10 mouse cellular contexts compared by ENCODE assay signal in the genomic region with DNA sequence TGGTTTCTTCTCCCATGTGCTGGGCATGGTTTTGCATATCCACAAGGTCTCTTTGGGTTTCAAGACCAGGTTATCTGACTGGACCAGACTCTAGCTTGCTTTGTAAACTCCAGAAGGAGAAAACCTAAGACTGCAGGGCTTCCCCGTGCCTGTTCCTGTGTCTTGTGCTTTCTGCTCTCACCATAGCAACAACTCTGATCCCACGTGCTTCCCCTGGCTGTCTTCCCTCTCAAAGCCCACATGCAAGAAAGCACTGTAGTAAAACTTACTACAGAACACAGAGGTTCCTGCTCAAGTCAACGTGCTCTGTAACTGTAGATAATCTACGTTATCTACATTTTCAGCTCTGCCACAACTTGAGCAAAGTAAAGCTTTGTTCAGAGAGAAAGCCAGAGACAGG. TPM values are rescaled to one million over a fixed set of nuclear protein-coding genes. Genes with fewer than 3 reads are reported as not detected.
DNase-seq lines count a peak whose midpoint lies in the region; ATAC-seq and TF ChIP-seq lines count a peak whose summit lies in the region.
"Had no signal": no experiment of that assay in that cellular context is flagged by ENCODE, and none has a peak within 500 bp of the region (broad histone marks: within the 10 kb centered on the region; RNA-seq: fewer than 3 reads in every experiment).

No protein-coding gene starts in this region.

- H3K4me2 ChIP-seq in liver, embryonic 12.5 days: no peak overlapping the region
- H3K4me2 ChIP-seq: hindbrain, embryonic 15.5 days; lung, embryonic 15.5 days had no signal

- WGBS in kidney, adult 2 months: 57% methylated on average over 4 of the region's 4 CpGs
- WGBS in thymus, adult 2 months: 7% methylated on average over 4 of the region's 4 CpGs
- 24% methylated on average over 4 of the region's 4 CpGs for WGBS in liver, embryonic 12.5 days (ENCODE audit: insufficient replicate concordance)

- no peak for TF ChIP-seq POLR2A in kidney, adult 2 months (IDR thresholded peaks at IDR 0.05; ENCODE audit: low read depth, low read length)
- no peak for TF ChIP-seq POLR2A in thymus, adult 2 months (IDR thresholded peaks at IDR 0.05; ENCODE audit: control insufficient read depth, extremely low read depth, insufficient read depth, low read length, poor library complexity)

- peaks cover 4% of the 10 kb centered on the region; the same call in 1 of the 2 replicates for H3K4me1 ChIP-seq in kidney, adult 2 months (ENCODE audit: control insufficient read depth, insufficient read depth, low read length)
- H3K4me1 ChIP-seq in thymus, adult 2 months (replicated peaks; ENCODE audit: control insufficient read depth, insufficient read depth, low read length): peaks cover 35% of the 10 kb centered on the region
- H3K4me1 ChIP-seq in liver, embryonic 12.5 days: peaks cover 16% of the 10 kb centered on the region; the same call in 1 of the 2 replicates

- ATAC-seq in liver, embryonic 12.5 days: no peak

- H3K27me3 ChIP-seq in kidney, adult 2 months (replicated peaks; ENCODE audit: control insufficient read depth, insufficient read depth, low read length): no peaks in the 10 kb centered on the region; the same call in 1 of the 2 replicates
- no peaks in the 10 kb centered on the region for H3K27me3 ChIP-seq in thymus, adult 2 months (ENCODE audit: control insufficient read depth, insufficient read depth, low read length)
- H3K27me3 ChIP-seq in liver, embryonic 12.5 days (replicated peaks): no peaks in the 10 kb centered on the region
- H3K27me3 ChIP-seq: hindbrain, embryonic 15.5 days had no signal

- no peak overlapping the region for H3K4me3 ChIP-seq in kidney, adult 2 months (ENCODE audit: insufficient read depth, low read depth, low read length)
- H3K4me3 ChIP-seq in thymus, adult 2 months (ENCODE audit: control insufficient read depth, insufficient read depth, low read length): no peak overlapping the region
- H3K4me3 ChIP-seq in liver, embryonic 12.5 days: no peak overlapping the region
- H3K4me3 ChIP-seq: hindbrain, embryonic 15.5 days; lung, embryonic 15.5 days had no signal

- H3K36me3 ChIP-seq in kidney, adult 2 months (ENCODE audit: control insufficient read depth, insufficient read depth, low read length): no peaks in the 10 kb centered on the region
- H3K36me3 ChIP-seq in thymus, adult 2 months (ENCODE audit: control insufficient read depth, insufficient read depth, low read length): no peaks in the 10 kb centered on the region
- no peaks in the 10 kb centered on the region for H3K36me3 ChIP-seq in liver, embryonic 12.5 days
- H3K36me3 ChIP-seq: hindbrain, embryonic 15.5 days; lung, embryonic 15.5 days had no signal

- TF ChIP-seq CTCF in kidney, adult 2 months (conservative IDR thresholded peaks at IDR 0.05; ENCODE audit: insufficient read depth, insufficient read length, low read depth, low read length): no peak
- TF ChIP-seq CTCF in thymus, adult 2 months (IDR thresholded peaks at IDR 0.05; ENCODE audit: borderline replicate concordance, control insufficient read depth, extremely low read depth, insufficient read depth, low read length, poor library complexity): no peak

- H3K9me3 ChIP-seq in liver, embryonic 12.5 days (replicated peaks): no peaks in the 10 kb centered on the region
- H3K9me3 ChIP-seq: hindbrain, embryonic 15.5 days; lung, embryonic 15.5 days had no signal

- peak; percentile 6 for DNase-seq in kidney, adult 2 months
- no peak for DNase-seq in kidney, postnatal 14 days
- peak; percentile 61 to 74 for DNase-seq in frontal cortex, adult 2 months (ENCODE audit: extremely low spot score in 1 of 2, low spot score in 1 of 2)
- peak; percentile 50 to 66 for DNase-seq in left cerebral cortex, adult 18-20 months (ENCODE audit: low spot score in 2 of 2)
- DNase-seq in thymus, adult 2 months: peak; percentile 55
- DNase-seq in gastrocnemius, adult 8-10 months (ENCODE audit: low spot score in 2 of 2): no peak
- no peak for DNase-seq in yolk sac, embryonic 10.5 days (ENCODE audit: low spot score)

- H3K9ac ChIP-seq in liver, embryonic 12.5 days: no peak overlapping the region
- H3K9ac ChIP-seq: hindbrain, embryonic 15.5 days; lung, embryonic 15.5 days had no signal

- no peak overlapping the region for H3K27ac ChIP-seq in kidney, adult 2 months (ENCODE audit: insufficient read depth, low read depth, low read length)
- no peak overlapping the region for H3K27ac ChIP-seq in thymus, adult 2 months (ENCODE audit: control insufficient read depth, insufficient read depth, low read length)
- H3K27ac ChIP-seq in liver, embryonic 12.5 days: no peak overlapping the region
- H3K27ac ChIP-seq: hindbrain, embryonic 15.5 days; lung, embryonic 15.5 days had no signal

RNA-seq across cellular contexts. Expression of gene Ankrd55, which starts 4.2 kb away (rescaled TPM):
- 0.08 TPM in 2 replicates for polyA plus RNA-seq in kidney, adult 2 months (2012; rRNA removed)
- polyA plus RNA-seq in frontal cortex, adult 2 months (2012; rRNA removed): 3.8 and 4.5 TPM in 2 replicates
- total RNA-seq in left cerebral cortex, adult 18-20 months (2021): 1 to 10 TPM; 4.9 to 5.4 TPM
- 2.5 and 2.6 TPM in 2 replicates for polyA plus RNA-seq in thymus, adult 2 months (2012; rRNA removed)
- polyA plus RNA-seq in liver, embryonic 12.5 days (2016; fragmentation: Nextera tagmentation; extraction: Ambion mirVana): 0.08 and 0.26 TPM in 2 replicates
- total RNA-seq in gastrocnemius, adult 8-10 months (2022): under 1 TPM in 1 of 4 experiments, not detected in 3; 0.11 TPM
- polyA plus RNA-seq: lung, embryonic 15.5 days had no signal

Comparison
In these comparisons a context has a peak if more than half of its experiments do, and no peak if none do; other contexts are left out.
1. DNase-seq: peak in kidney, adult 2 months (single experiment), frontal cortex, adult 2 months (2 of 2), left cerebral cortex, adult 18-20 months (2 of 2) and thymus, adult 2 months (single experiment); none in kidney, postnatal 14 days (single experiment), gastrocnemius, adult 8-10 months (0 of 2) and yolk sac, embryonic 10.5 days (single experiment).